Mouse (Mus musculus): ENCODE results near the gene Teddm1b. TPM values are rescaled to one million over a fixed set of nuclear protein-coding genes. Genes with fewer than 3 reads are reported as not detected.

Teddm1b gene
- not detected for polyA plus RNA-seq (2014; fragmentation: Illumina TruSeq; extraction: RNeasy Lipid Tissue Mini Kit (QIAGEN cat#74804); ENCODE audit: low read depth, low replicate concordance)

DNA sequence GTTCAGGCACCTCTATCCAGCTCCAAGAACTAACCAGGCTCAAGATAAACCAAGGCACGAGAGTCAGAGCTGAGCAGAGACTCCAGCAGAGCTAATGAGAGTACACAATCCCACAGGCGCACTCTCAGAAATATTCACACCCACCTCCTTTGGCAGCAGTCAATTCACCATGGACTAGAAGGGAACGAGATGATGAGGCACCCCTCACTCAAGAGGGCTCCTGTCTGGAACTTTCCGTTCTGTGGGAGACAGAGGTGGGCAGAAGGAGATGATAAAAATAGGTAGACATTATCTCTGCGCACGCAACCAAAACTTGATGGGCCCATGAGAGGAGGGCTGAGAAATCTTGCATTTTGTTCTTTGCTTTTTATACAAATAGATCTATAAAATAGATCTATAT lies at the start of gene Teddm1b:
Gene Teddm1b (plus strand): TSS at position 301 of the 400 bp plus-strand sequence.

DNA sequence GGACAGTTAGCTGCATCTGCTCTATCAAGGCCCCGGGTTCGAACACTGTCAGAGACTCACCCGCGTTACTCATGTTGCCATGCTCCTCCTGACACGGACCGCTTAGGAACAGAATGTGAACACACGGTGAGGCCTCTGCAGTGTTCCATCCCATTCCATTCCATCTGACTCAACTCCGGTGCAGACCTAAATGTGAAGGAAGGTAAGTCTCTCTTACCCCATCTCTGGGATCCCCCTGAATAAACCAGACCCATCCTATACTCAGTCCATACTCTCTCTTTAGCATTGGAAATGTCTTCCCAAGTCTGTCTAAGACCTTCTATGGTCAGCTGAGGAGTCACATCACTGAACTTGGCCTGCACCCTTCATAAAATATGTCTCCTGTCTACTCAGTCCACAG lies 30.1 kb upstream of the Teddm1b start, which contains the start of gene Rgsl1:
Gene Rgsl1 (minus strand): TSS at position 101 of the 400 bp plus-strand sequence.

DNA sequence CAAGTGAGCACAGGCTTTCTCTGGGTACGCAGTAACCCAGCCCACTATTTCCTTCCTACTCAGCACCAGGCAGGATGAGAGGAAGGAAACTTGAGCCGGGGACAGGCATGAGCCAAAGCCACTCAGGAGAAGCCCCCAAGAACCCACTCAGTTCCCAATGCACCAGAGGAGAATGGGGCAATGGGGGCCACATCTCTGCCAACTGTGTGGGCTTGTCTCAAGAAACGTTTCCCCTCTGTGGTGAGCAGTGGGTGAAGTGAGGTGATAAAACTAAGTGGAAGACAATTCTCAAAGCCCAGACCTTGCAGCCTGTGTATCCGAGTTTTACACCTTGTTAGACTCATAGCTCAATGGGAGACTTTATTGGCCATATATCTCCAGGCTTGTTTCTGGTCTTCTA lies 17.3 kb downstream of the Teddm1b start, which contains the start of gene Teddm1a:
Gene Teddm1a (plus strand): TSS at position 301 of the 400 bp plus-strand sequence.

DNA sequence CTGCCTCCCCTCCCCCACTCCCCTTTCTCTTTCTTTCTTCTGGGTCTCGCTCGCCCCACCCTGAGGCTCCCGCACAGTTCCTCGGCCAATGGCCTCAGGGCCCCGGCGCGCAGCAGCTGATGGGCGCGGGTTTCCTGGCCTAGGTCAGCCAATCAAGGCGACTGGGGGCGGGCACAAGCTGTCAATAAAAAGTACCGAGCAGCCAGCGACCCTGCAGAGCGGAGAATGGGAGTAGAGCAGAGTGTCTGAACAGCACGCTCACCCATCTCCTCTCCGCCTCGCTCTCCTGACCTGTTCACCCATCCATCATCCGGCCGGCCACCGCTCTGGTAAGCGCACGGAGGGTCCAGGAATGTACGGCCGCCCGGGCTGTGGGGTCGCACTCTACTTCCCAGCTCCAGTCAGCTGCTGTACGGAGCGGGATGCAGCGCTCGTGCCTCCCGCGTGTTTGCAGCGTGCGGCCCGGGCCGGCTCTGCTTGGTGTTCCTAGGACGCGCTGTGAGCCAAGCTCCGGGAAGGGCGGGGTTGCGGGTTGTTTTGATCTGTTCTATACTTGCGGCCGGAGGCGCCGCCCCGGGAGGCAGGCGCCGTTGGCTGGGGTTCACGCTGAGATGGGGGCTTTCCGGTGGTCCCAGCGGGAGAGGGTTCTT lies 25.7 kb downstream of the Teddm1b start, which contains the start of the genes Glul and Teddm2:
Gene Glul (plus strand): TSS at position 214 of the 650 bp plus-strand sequence.
Gene Teddm2 (minus strand): TSS at position 498 of the 650 bp plus-strand sequence.

Other genes with a start within 250 kb of the Teddm1b start
- gene Rgs8, start 221.3 kb upstream of the Teddm1b start, polyA plus RNA-seq (2014; fragmentation: Illumina TruSeq; extraction: RNeasy Lipid Tissue Mini Kit (QIAGEN cat#74804); ENCODE audit: low read depth, low replicate concordance) = not detected
- 1.1 TPM for gene Rgs16, start 134.0 kb upstream of the Teddm1b start, polyA plus RNA-seq (2014; fragmentation: Illumina TruSeq; extraction: RNeasy Lipid Tissue Mini Kit (QIAGEN cat#74804); ENCODE audit: low read depth, low replicate concordance)
- gene Rnasel, start 124.9 kb upstream of the Teddm1b start, polyA plus RNA-seq (2014; fragmentation: Illumina TruSeq; extraction: RNeasy Lipid Tissue Mini Kit (QIAGEN cat#74804); ENCODE audit: low read depth, low replicate concordance) = 6.7 TPM
- not detected for gene Rgsl1, start 30.2 kb upstream of the Teddm1b start, polyA plus RNA-seq (2014; fragmentation: Illumina TruSeq; extraction: RNeasy Lipid Tissue Mini Kit (QIAGEN cat#74804); ENCODE audit: low read depth, low replicate concordance)
- gene Teddm1a, start 17.4 kb downstream of the Teddm1b start, polyA plus RNA-seq (2014; fragmentation: Illumina TruSeq; extraction: RNeasy Lipid Tissue Mini Kit (QIAGEN cat#74804); ENCODE audit: low read depth, low replicate concordance) = not detected
- gene Glul, start 25.6 kb downstream of the Teddm1b start, polyA plus RNA-seq (2014; fragmentation: Illumina TruSeq; extraction: RNeasy Lipid Tissue Mini Kit (QIAGEN cat#74804); ENCODE audit: low read depth, low replicate concordance) = 331 TPM
- gene Teddm2, start 25.9 kb downstream of the Teddm1b start, polyA plus RNA-seq (2014; fragmentation: Illumina TruSeq; extraction: RNeasy Lipid Tissue Mini Kit (QIAGEN cat#74804); ENCODE audit: low read depth, low replicate concordance) = 0.92 TPM